Mouse (Mus musculus) MEL (cell line): ENCODE data around the gene Myo1e.

Source experiments
- CTCF ChIP-seq, 3 experiments: IDR thresholded peaks in 2 of 3; conservative IDR thresholded peaks in 1 of 3; 2 replicates each; pipeline ENCODE4 v1.5.1; 2011 to 2012; ENCODE audit warnings: low read length in 3 of 3, low read depth in 2 of 3, mild to moderate bottlenecking in 2 of 3, improper control_type of control experiment in 1 of 3, inconsistent platforms in 1 of 3, mixed read lengths in 1 of 3, moderate library complexity in 1 of 3; ENCODE audit not compliant: control insufficient read depth in 1 of 3, insufficient read depth in 1 of 3, poor library complexity in 1 of 3, severe bottlenecking in 1 of 3
- EP300 ChIP-seq, 2 experiments: IDR thresholded peaks; 2 replicates each; pipeline ENCODE4 v1.6.1; 2011; ENCODE audit warnings: improper control_type of control experiment in 2 of 2, low read length in 2 of 2, low read depth in 1 of 2, mild to moderate bottlenecking in 1 of 2
- MAX ChIP-seq: IDR thresholded peaks from 2 replicates; pipeline ENCODE4 v1.6.1; 2011; ENCODE audit warnings: low read length, improper control_type of control experiment
- NRF1 ChIP-seq: IDR thresholded peaks from 2 replicates; pipeline ENCODE4 v1.6.1; 2014; ENCODE audit warnings: low read depth, mild to moderate bottlenecking, inconsistent platforms, low read length, improper control_type of control experiment, moderate library complexity; ENCODE audit not compliant: poor library complexity, insufficient read depth, severe bottlenecking
- POLR2A ChIP-seq, 2 experiments: IDR thresholded peaks; 2 replicates each; pipeline ENCODE4 v1.6.1; 2011 to 2012; ENCODE audit warnings: low read length in 2 of 2, mild to moderate bottlenecking in 2 of 2, control low read depth in 1 of 2, improper control_type of control experiment in 1 of 2, low read depth in 1 of 2, moderate library complexity in 1 of 2; ENCODE audit not compliant: control insufficient read depth in 1 of 2, insufficient read depth in 1 of 2, poor library complexity in 1 of 2
- POLR2AphosphoS2 ChIP-seq: IDR thresholded peaks from 2 replicates; pipeline ENCODE4 v1.6.1; 2011; ENCODE audit warnings: low read length, improper control_type of control experiment
- RAD21 ChIP-seq: IDR thresholded peaks from 2 replicates; pipeline ENCODE4 v1.6.1; 2011; ENCODE audit warnings: mild to moderate bottlenecking, low read depth, low read length, improper control_type of control experiment
- RCOR1 ChIP-seq: IDR thresholded peaks from 2 replicates; pipeline ENCODE4 v1.6.1; 2012; ENCODE audit warnings: low read depth, mild to moderate bottlenecking, inconsistent platforms, low read length, improper control_type of control experiment
- TAL1 ChIP-seq: IDR thresholded peaks from 2 replicates; pipeline ENCODE4 v1.6.1; 2012; ENCODE audit warnings: mild to moderate bottlenecking, inconsistent platforms, low read length, moderate library complexity, mixed read lengths
- UBTF ChIP-seq: IDR thresholded peaks from 2 replicates; pipeline ENCODE4 v1.6.1; 2012; ENCODE audit warnings: low read depth, mild to moderate bottlenecking, inconsistent platforms, low read length, improper control_type of control experiment, moderate library complexity, borderline replicate concordance; ENCODE audit not compliant: insufficient read depth
- ZMIZ1 ChIP-seq: IDR thresholded peaks from 2 replicates; pipeline ENCODE4 v1.6.1; 2012; ENCODE audit warnings: low read depth, mild to moderate bottlenecking, inconsistent platforms, low read length, improper control_type of control experiment, moderate library complexity

DNA sequence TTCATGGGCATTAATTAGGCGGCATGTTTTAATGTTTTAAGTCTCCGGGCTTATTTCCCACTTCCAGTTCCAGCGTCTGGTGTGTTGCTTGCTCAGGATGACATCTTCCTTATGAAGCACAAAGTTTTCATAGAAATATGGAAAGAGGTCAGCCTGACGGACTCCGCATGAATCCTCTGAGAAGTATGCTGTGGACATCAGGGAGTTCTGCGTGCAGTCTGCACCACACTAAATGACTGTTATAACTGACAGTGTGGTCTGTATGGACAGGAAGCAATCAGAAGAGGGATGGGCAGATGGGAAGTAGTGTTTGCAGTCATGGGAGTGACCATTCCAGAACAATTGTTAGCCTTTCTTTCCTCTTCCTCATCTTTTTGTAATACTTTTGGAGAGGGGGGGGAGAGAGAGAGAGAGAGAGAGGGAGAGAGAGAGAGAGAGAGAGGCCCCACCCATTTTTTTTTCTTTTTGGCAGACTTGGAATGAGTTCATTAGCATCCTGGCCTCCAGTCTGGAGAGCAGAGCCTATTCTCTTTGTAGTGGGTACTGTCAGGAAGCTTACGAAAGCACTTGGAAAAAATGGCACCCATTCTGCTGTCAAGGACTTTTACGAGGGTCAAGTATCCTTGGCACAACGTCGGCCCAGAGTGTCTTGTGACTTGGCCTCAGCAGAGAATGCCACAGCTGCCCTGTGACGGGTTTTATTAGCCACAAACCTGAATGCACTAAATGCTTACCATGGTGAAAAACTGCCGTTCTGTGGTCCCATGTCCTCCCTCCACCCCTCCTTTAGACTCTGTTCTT, 42.9 kb downstream of the Myo1e start:
- TF ChIP-seq TAL1 (no peak), CTCF (IDR thresholded peaks at IDR 0.05 in 2 of 3, conservative IDR thresholded peaks at IDR 0.05 in 1 of 3; ENCODE audit: control insufficient read depth in 1 of 3, insufficient read depth in 1 of 3, low read depth in 2 of 3, low read length in 3 of 3, poor library complexity in 1 of 3, severe bottlenecking in 1 of 3) (no peak), NRF1 (no peak), POLR2A (IDR thresholded peaks at IDR 0.05; ENCODE audit: control insufficient read depth in 1 of 2, insufficient read depth in 1 of 2, low read depth in 1 of 2, low read length in 2 of 2, poor library complexity in 1 of 2) (no peak), RAD21 (no peak), ZMIZ1 (no peak), RCOR1 (no peak), UBTF (no peak), MAX (no peak), EP300 (IDR thresholded peaks at IDR 0.05; ENCODE audit: low read depth in 1 of 2, low read length in 2 of 2) (no peak), POLR2AphosphoS2 (no peak)
